In genomic region chr1:184492115-184492514, GRCm38 (mm10) we compare ENCODE assay signal across 16 mouse cellular contexts.
DNase-seq lines count a peak whose midpoint lies in the region; ATAC-seq and TF ChIP-seq lines count a peak whose summit lies in the region.
"Had no signal": no experiment of that assay in that cellular context is flagged by ENCODE, and none has a peak within 500 bp of the region (broad histone marks: within the 10 kb centered on the region; RNA-seq: fewer than 3 reads in every experiment).

No protein-coding gene starts in this region.

- no peak for TF ChIP-seq EP300 in lung, postnatal 0 days (IDR thresholded peaks at IDR 0.05)
- no peak for TF ChIP-seq EP300 in stomach, postnatal 0 days (optimal IDR thresholded peaks at IDR 0.05)

- H3K27me3 ChIP-seq in lung, postnatal 0 days (replicated peaks; ENCODE audit: insufficient read depth, low read length) = no peaks in the 10 kb centered on the region
- H3K27me3 ChIP-seq in stomach, postnatal 0 days (ENCODE audit: control insufficient read depth, insufficient read depth, low read length) = no peaks in the 10 kb centered on the region
- H3K27me3 ChIP-seq: heart, embryonic 13.5 days had no signal

- H3K4me3 ChIP-seq in gastrocnemius, adult 2 months = no peak overlapping the region
- no peak overlapping the region for H3K4me3 ChIP-seq in lung, postnatal 0 days (ENCODE audit: low read depth, low read length)
- H3K4me3 ChIP-seq in lung, adult 2 months (replicated peaks; ENCODE audit: extremely low read depth, low read depth, low read length) = no peak overlapping the region
- H3K4me3 ChIP-seq in stomach, postnatal 0 days (ENCODE audit: low read depth, low read length) = no peak overlapping the region
- H3K4me3 ChIP-seq: embryonic facial prominence, embryonic 10.5 days; forebrain, embryonic 10.5 days; heart, embryonic 13.5 days; midbrain, embryonic 10.5 days had no signal

- peak; percentile 45 for TF ChIP-seq CTCF in gastrocnemius, adult 2 months (IDR thresholded peaks at IDR 0.05)
- TF ChIP-seq CTCF in lung, postnatal 0 days (IDR thresholded peaks at IDR 0.05) = peak; percentile 52
- TF ChIP-seq CTCF in lung, adult 2 months (IDR thresholded peaks at IDR 0.05; ENCODE audit: insufficient read depth, low read length) = no peak
- TF ChIP-seq CTCF in brain, embryonic 14.5 days (IDR thresholded peaks at IDR 0.05; ENCODE audit: borderline replicate concordance, extremely low read depth, insufficient read depth, insufficient read length) = peak; percentile 26; the same call in 1 of the 2 replicates
- peak; percentile 50 for TF ChIP-seq CTCF in stomach, postnatal 0 days (IDR thresholded peaks at IDR 0.05; ENCODE audit: low read depth)

- TF ChIP-seq POLR2A in lung, adult 2 months (IDR thresholded peaks at IDR 0.05; ENCODE audit: borderline replicate concordance, extremely low read depth, low read depth, low read length) = no peak
- TF ChIP-seq POLR2A in brain, embryonic 14.5 days (IDR thresholded peaks at IDR 0.05; ENCODE audit: borderline replicate concordance, extremely low read depth, insufficient read depth, insufficient read length, poor library complexity, severe bottlenecking) = no peak

- no peak overlapping the region for H3K4me2 ChIP-seq in lung, postnatal 0 days (replicated peaks; ENCODE audit: low read depth, low read length)
- H3K4me2 ChIP-seq in stomach, postnatal 0 days (replicated peaks; ENCODE audit: low read depth) = no peak overlapping the region
- H3K4me2 ChIP-seq: heart, embryonic 13.5 days; hindbrain, embryonic 14.5 days had no signal

- H3K4me1 ChIP-seq in lung, postnatal 0 days (ENCODE audit: insufficient read depth, low read depth, low read length) = no peaks in the 10 kb centered on the region
- H3K4me1 ChIP-seq in lung, adult 2 months (ENCODE audit: control insufficient read depth, insufficient read depth, low read length) = no peaks in the 10 kb centered on the region
- no peaks in the 10 kb centered on the region for H3K4me1 ChIP-seq in stomach, postnatal 0 days (replicated peaks; ENCODE audit: control insufficient read depth, insufficient read depth)
- H3K4me1 ChIP-seq: heart, embryonic 13.5 days; midbrain, embryonic 10.5 days had no signal

- ATAC-seq in lung, postnatal 0 days = no peak
- ATAC-seq in stomach, postnatal 0 days (ENCODE audit: low FRiP score, low TSS enrichment) = no peak

- intact Hi-C loops in gastrocnemius, adult 2 months (cut with DNase I) = no loop called here
- intact Hi-C loops in gastrocnemius, postnatal 14 days (cut with DNase I; ENCODE audit: low total_unique reads) = no loop called here

- WGBS in lung, postnatal 0 days = 88% methylated on average over 3 of the region's 3 CpGs
- 90% methylated on average over 3 of the region's 3 CpGs for WGBS in lung, adult 2 months
- WGBS in stomach, postnatal 0 days = 95% methylated on average over 3 of the region's 3 CpGs

- H3K9ac ChIP-seq in lung, postnatal 0 days (replicated peaks; ENCODE audit: low read depth) = no peak overlapping the region
- H3K9ac ChIP-seq in stomach, postnatal 0 days (ENCODE audit: low read length) = no peak overlapping the region
- H3K9ac ChIP-seq: heart, embryonic 13.5 days; hindbrain, embryonic 14.5 days had no signal

- DNase-seq in gastrocnemius, adult 2 months = no peak
- DNase-seq in gastrocnemius, postnatal 14 days = no peak
- DNase-seq in lung, postnatal 0 days (ENCODE audit: low spot score) = no peak
- no peak for DNase-seq in lung, adult 2 months
- no peak for DNase-seq in brain, embryonic 14.5 days (ENCODE audit: low read depth)
- DNase-seq in stomach, postnatal 0 days (ENCODE audit: low spot score) = no peak
- DNase-seq in adrenal gland, postnatal 10 days = no peak
- DNase-seq in cerebellum, adult 11-12 months = no peak
- DNase-seq: cerebellum, adult 9-10 months; kidney, adult 9 months; lung, adult 18-20 months had no signal

- no peak overlapping the region for H3K27ac ChIP-seq in gastrocnemius, adult 2 months
- no peak overlapping the region for H3K27ac ChIP-seq in lung, postnatal 0 days (ENCODE audit: low read length)
- H3K27ac ChIP-seq in stomach, postnatal 0 days (replicated peaks) = no peak overlapping the region
- H3K27ac ChIP-seq: embryonic facial prominence, embryonic 10.5 days; forebrain, embryonic 10.5 days; heart, embryonic 13.5 days; hindbrain, embryonic 14.5 days; midbrain, embryonic 10.5 days had no signal

- no peaks in the 10 kb centered on the region for H3K36me3 ChIP-seq in lung, postnatal 0 days (ENCODE audit: insufficient read depth, low read length)
- H3K36me3 ChIP-seq in stomach, postnatal 0 days (ENCODE audit: control insufficient read depth, insufficient read depth, low read length) = no peaks in the 10 kb centered on the region
- H3K36me3 ChIP-seq: embryonic facial prominence, embryonic 10.5 days; forebrain, embryonic 10.5 days; heart, embryonic 13.5 days; midbrain, embryonic 10.5 days had no signal

- no peaks in the 10 kb centered on the region for H3K9me3 ChIP-seq in lung, postnatal 0 days (ENCODE audit: low read length)
- H3K9me3 ChIP-seq in stomach, postnatal 0 days (ENCODE audit: control insufficient read depth, low read length) = no peaks in the 10 kb centered on the region
- H3K9me3 ChIP-seq: embryonic facial prominence, embryonic 10.5 days; forebrain, embryonic 10.5 days; heart, embryonic 13.5 days; midbrain, embryonic 10.5 days had no signal
